Mouse (Mus musculus) stomach, postnatal 0 days (tissue): ENCODE data around the gene Fam193a.

ENCODE experiments used
- CTCF ChIP-seq: IDR thresholded peaks from 2 replicates; pipeline ENCODE4 v1.5.1; 2016; ENCODE audit warnings: antibody characterized with exemption, low read depth, mild to moderate bottlenecking, moderate library complexity
- EP300 ChIP-seq: optimal IDR thresholded peaks from 2 replicates; pipeline ENCODE3; 2016; ENCODE audit warnings: antibody characterized with exemption

DNA sequence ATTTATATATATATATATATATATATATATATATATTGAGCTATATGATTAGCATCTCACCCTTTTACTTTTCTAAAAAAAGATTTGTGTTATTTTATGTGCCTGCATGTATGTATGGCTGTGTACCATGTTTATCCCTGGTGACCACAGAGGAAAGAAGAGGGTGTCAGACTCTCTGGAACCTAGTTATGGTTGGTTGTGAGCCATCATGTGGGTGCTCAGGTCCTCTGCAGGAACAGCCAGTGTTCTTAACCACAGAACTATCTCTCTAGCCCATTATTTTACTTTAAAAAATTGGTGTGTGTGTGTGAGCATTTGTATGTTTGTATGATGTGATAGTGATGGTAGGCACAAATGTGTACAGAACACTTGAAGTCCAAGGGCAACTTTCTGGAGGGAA, 9.1 kb downstream of the Fam193a start:
- TF ChIP-seq EP300 = no peak
- no peak for TF ChIP-seq CTCF
